Mouse (Mus musculus): Measurements from ENCODE around the gene St3gal6.
"Not testable (repeated sequence)": the region's sequence is repeated elsewhere in the genome, so short reads cannot be mapped to it uniquely, and the experiment has no call there.

St3gal6 gene

DNA sequence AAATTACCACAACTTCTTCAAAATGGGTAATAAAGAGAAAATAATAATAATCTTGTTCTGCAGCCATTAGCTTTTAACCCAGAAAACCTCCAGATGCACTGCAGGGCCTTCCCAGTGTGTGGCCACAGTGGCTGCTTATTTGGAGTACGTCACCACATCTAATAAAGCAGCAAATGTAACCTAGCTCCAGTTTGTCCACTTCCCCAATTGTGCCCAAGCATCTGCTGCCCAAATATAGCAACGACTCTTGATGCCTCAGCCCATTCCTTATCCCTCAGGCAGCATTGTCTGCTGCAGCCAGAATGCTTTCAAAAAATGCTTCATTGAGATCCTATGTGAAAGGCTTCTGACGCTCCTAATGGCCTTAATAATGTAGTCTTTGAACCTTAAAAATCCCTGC is 49.2 kb downstream of the St3gal6 start:
- no peak for DNase-seq

GRCm38 (mm10) chr16:58470841-58471240 is 53.2 kb downstream of the St3gal6 start:
- DNase-seq = no peak

- no peak for DNase-seq
These were observed 54.0 kb downstream of the St3gal6 start for GRCm38 (mm10) chr16:58470061-58470460.

GRCm38 (mm10) chr16:58465412-58465811 is 58.6 kb downstream of the St3gal6 start:
- DNase-seq = no peak

DNA sequence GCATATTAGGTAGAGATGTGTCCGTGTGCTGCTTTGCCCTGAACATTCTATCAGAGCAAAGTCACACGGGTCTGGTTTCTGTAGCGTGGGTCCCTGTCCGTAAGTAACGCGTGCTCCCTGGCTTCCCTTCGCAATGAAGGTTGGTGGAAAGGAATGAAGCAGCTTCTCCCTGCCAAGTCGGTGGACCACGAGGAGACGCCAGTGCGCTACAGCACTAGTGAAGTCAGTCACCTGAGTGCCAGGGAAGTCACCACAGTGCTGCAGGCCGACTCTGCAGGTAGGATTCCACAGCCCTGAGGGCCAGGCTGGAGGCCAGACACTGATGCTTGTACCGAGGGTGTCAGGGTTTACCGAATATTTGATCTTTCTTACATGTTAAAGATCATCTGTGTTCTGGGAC is 60.0 kb downstream of the St3gal6 start:
- no peak for DNase-seq

GRCm38 (mm10) chr16:58462519-58462918 is 61.5 kb downstream of the St3gal6 start:
- no peak for DNase-seq

DNA sequence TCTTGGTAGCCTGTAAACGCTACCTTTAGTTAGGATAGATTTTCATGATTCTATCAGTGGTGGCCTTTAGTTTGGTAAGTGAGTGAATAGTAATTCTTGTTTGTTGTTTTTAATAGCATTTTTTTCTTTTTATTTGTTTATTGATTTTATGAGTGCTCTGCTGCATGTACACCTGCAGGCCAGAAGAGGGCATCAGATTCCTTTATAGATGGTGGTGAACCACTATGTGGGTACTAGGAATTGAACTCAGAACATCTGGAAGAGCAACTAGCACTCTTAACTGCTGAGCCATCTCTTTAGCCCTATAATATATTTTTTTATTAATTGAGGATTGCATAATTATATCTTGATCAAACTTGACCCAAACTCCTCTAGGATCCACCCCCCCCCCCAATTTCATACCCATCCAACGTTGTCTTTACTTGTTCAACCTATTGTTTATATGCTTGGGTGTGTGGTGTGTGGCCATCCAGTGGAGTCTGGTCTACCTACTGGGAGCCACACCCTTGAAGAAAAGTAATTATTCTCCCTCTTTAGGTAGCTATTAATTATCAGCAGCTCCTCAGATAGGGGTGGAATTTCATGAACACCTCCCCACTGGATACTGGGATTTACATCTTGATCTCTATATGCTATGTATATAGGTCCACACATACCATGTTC is 62.1 kb downstream of the St3gal6 start:
- no peak for DNase-seq

DNA sequence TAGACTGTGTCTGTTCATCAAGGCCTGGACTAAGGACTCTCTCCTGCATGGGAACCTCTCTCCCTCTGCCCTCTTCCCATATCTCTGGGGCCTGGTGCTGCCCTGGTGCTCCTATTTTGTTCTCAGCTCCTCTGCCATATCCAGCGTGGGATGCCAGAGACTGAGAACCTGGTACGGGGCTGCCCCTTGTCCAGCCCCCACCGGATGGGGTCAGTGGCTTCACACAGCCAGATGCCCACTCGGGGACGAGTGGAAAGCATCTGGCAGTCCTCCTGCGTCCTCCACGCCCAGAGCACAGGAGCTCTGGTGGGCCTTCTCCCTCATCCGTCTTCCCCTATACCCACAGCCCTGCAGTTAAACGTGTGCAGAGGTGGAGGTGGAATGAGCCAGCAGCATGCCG is 63.7 kb downstream of the St3gal6 start:
- no peak for DNase-seq

DNA sequence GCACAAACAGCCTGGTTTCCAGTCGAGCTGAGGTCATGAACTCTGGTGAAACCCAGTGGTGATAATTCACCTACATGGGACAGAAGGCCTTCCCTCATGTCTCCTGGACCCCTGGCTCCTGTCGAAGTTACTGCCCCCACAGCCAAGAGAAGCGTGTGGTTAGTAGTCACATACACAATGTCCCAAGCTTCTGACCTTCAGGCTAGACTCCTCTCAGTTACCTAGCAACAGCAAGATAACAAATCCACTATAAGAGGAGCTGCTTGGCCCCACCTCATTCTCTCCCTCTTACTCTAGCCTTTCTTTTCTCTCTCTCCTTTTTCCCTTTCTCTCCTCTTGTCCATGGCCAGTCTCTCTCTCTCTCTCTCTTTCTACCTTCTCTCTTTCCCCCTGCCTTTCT is 64.1 kb downstream of the St3gal6 start:
- DNase-seq = not testable (repeated sequence)

GRCm38 (mm10) chr16:58456991-58457390 is 67.1 kb downstream of the St3gal6 start:
- DNase-seq = no peak

- DNase-seq = no peak
These were observed 67.6 kb downstream of the St3gal6 start for GRCm38 (mm10) chr16:58456445-58456844.

GRCm38 (mm10) chr16:58455118-58455517 is 68.9 kb downstream of the St3gal6 start:
- DNase-seq = no peak

DNA sequence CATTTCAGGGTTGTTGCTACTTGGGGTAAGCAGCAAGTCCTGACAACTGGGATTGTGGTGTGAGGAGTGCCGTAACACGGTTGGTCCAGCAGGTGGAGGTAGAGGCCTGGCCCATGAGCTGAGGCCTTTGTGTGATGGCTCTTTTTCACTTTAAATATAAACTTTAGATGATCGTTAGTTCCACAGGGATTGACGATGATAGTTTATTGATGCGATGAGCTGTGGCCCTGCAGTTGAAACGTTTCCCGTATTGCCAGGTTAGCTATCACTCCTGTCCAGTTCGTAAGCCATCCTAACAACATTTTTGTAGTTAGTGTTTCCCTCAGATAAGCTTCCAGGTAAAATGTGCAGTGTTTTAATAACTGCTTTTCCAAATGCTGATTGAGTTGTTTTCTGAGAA is 69.4 kb downstream of the St3gal6 start:
- peak; percentile 27 to 37 for DNase-seq

- DNase-seq = no peak
These were observed 70.2 kb downstream of the St3gal6 start for GRCm38 (mm10) chr16:58453820-58454219.

- DNase-seq = no peak
These were observed 70.9 kb downstream of the St3gal6 start for GRCm38 (mm10) chr16:58453138-58453537.

DNA sequence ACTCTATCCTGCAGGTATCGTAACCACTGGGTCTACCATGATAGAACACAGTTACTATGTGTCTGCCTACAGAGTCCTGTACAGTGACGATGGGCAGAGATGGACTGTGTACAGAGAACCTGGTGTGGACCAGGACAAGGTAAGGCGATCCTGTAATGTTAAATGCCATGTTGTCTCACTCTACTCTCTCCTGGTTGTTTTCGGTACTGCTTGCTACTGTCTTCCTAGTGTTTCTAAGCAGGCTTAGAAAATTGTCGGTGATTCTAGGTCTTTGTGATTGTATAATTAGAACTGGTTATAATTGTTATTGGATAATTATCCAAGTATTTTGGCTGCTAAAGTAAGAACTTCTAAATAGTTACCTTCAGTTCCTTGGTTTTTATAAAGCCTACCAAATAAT is 72.4 kb downstream of the St3gal6 start:
- DNase-seq = no peak

- DNase-seq = no peak
These were observed 73.4 kb downstream of the St3gal6 start for GRCm38 (mm10) chr16:58450648-58451047.

GRCm38 (mm10) chr16:58449073-58449472 is 75.0 kb downstream of the St3gal6 start:
- no peak for DNase-seq

DNA sequence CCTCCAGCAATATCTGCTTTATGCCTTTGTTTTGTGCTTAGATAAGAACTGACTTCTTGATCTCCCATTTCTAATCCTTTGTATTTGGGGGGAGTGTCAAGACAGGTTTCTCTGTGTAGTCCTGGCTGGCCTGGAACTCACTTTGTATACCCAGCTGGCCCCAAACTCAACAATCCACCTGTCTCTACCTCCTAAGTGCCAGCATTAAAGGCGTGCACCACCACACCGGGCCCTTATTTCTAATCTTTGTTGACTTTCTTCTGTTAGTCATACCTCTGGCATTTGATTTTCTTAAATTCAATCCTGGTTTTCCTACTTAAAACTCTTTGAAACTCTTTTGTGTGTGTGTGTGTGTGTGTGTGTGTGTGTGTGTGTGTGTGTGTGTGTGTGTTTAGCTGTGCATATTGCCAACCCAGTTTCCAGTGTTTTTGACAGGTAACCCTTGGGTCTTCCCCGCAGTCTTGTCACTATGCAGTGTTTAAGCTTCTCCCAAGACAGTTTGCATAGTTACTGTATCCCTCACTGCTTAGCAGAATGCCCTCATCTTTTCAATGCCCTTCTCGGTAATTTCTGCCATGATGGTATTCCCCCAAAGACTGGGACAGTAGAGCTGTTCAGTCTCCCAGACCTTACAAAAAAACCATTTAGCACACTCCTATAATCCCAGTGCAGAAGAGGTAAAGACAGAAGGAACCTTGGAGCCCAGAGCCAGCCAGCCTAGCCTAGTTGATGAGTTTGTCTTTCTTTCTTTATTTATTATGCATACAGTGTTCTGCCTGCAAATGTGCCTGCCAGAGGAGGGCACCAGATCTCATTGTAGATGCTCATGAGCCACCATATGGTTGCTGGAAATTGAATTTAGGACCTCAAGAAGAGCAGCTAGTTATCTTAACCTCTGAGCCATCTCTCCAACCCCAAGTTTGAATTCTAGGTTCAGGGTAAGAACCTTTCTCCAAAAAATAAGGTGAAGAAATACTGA is 77.5 kb downstream of the St3gal6 start:
- no peak for DNase-seq

GRCm38 (mm10) chr16:58444735-58445134 is 79.3 kb downstream of the St3gal6 start:
- DNase-seq = no peak

DNA sequence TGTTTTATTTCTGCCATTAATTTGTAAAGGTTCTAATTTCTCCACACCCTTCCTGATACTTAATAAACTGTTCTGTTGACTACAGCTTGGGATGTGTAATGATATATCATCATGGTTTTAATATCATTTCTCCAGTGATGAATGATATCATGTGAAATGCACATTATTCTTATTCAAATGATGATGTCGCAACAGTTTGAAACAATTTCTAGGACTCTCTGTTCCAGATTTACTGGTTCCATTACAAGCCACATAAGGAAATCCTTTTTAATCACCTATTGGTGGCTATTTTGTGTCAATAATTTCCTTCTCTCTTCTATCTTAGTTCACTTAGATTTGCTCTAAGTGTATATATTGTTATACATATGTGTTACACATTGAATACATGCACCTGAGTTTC is 91.7 kb downstream of the St3gal6 start:
- no peak for DNase-seq

DNA sequence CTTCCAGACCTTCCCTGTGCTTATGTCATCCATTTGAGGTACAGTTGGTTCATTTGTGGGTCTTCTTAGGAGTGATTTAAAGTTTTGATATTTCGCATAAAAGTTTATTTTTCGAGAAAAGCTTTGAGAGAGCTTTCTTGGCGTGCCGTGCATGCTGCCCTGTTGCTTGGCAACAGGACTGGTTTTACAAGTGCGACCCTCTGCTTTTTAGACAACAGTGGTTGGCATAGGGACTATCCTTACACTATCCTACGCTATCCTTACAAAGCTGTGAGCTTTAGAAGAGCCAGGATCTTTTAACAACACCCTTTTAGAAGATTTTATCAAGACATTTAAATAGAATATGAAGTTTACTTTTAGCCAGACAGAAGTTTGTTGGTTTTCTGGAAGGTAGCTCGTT is 93.8 kb downstream of the St3gal6 start:
- no peak for DNase-seq

- no peak for DNase-seq
These were observed 102.2 kb downstream of the St3gal6 start for GRCm38 (mm10) chr16:58421696-58422354.
